Mouse (Mus musculus): Measurements from ENCODE around the gene Ptprg. TPM values are rescaled to one million over a fixed set of nuclear protein-coding genes. Genes with fewer than 3 reads are reported as not detected.

Ptprg gene
- polyA plus RNA-seq, 1 experiment from 2014 or later = 50.1 TPM

GRCm38 (mm10) chr14:11710410-11711122 lies 157.2 kb downstream of the Ptprg start:
- Histone ChIP-seq H3K27ac (replicated peaks; ENCODE audit: low read depth, low read length) (no peak overlapping the region), H3K9me3 (ENCODE audit: control insufficient read depth, low read length) (0 out of 2 replicates have a peak, but pooled peaks cover 2% of the 10 kb centered on the region), H3K4me1 (ENCODE audit: control insufficient read depth, insufficient read depth, low read length) (peaks cover 6% of the 10 kb centered on the region; the same call in 1 of the 2 replicates), H3K9ac (replicated peaks; ENCODE audit: low read length) (no peak overlapping the region), H3K4me2 (ENCODE audit: low read length) (no peak overlapping the region), H3K36me3 (ENCODE audit: control insufficient read depth, insufficient read depth, low read length) (no peaks in the 10 kb centered on the region), H3K27me3 (ENCODE audit: control insufficient read depth, insufficient read depth, low read length) (no peaks in the 10 kb centered on the region), H3K4me3 (replicated peaks; ENCODE audit: low read depth, low read length) (no peak overlapping the region)
- WGBS = 92% methylated on average over 9 of the region's 9 CpGs
- ATAC-seq (ENCODE audit: low FRiP score, low TSS enrichment) (no peak), DNase-seq (no peak)

- Histone ChIP-seq H3K36me3 (ENCODE audit: control insufficient read depth, insufficient read depth, low read length) (no peaks in the 10 kb centered on the region), H3K27ac (replicated peaks; ENCODE audit: low read depth, low read length) (no peak overlapping the region), H3K4me1 (ENCODE audit: control insufficient read depth, insufficient read depth, low read length) (peaks cover 16% of the 10 kb centered on the region), H3K4me3 (replicated peaks; ENCODE audit: low read depth, low read length) (no peak overlapping the region), H3K4me2 (ENCODE audit: low read length) (no peak overlapping the region), H3K9me3 (ENCODE audit: control insufficient read depth, low read length) (0 out of 2 replicates have a peak, but pooled peaks cover 2% of the 10 kb centered on the region), H3K9ac (replicated peaks; ENCODE audit: low read length) (no peak overlapping the region), H3K27me3 (ENCODE audit: control insufficient read depth, insufficient read depth, low read length) (no peaks in the 10 kb centered on the region)
- 96% methylated on average over 6 of the region's 6 CpGs for WGBS
- no peak for ATAC-seq (ENCODE audit: low FRiP score, low TSS enrichment)
- DNase-seq = no peak
These were observed 158.8 kb downstream of the Ptprg start for GRCm38 (mm10) chr14:11712146-11712545.

- ATAC-seq (ENCODE audit: low FRiP score, low TSS enrichment) = no peak
- 10% methylated on average over 3 of the region's 3 CpGs for WGBS
These were observed 162.9 kb downstream of the Ptprg start for GRCm38 (mm10) chr14:11716230-11716629.

GRCm38 (mm10) chr14:11718201-11718600 lies 164.9 kb downstream of the Ptprg start:
- Histone ChIP-seq H3K36me3 (ENCODE audit: control insufficient read depth, insufficient read depth, low read length) (no peaks in the 10 kb centered on the region), H3K9ac (replicated peaks; ENCODE audit: low read length) (no peak overlapping the region), H3K4me1 (ENCODE audit: control insufficient read depth, insufficient read depth, low read length) (peaks cover 26% of the 10 kb centered on the region), H3K27ac (replicated peaks; ENCODE audit: low read depth, low read length) (no peak overlapping the region), H3K27me3 (ENCODE audit: control insufficient read depth, insufficient read depth, low read length) (no peaks in the 10 kb centered on the region), H3K4me3 (replicated peaks; ENCODE audit: low read depth, low read length) (no peak overlapping the region), H3K9me3 (ENCODE audit: control insufficient read depth, low read length) (no peaks in the 10 kb centered on the region), H3K4me2 (ENCODE audit: low read length) (no peak overlapping the region)
- no peak for DNase-seq
- 82% methylated on average over 4 of the region's 4 CpGs for WGBS
- ATAC-seq (ENCODE audit: low FRiP score, low TSS enrichment) = no peak

More at GRCm38 (mm10) chr14:11716230-11716629, 162.9 kb downstream of the Ptprg start:
- Histone ChIP-seq H3K4me1 (ENCODE audit: control insufficient read depth, insufficient read depth, low read length) (peaks cover 26% of the 10 kb centered on the region), H3K4me3 (replicated peaks; ENCODE audit: low read depth, low read length) (no peak overlapping the region), H3K27ac (replicated peaks; ENCODE audit: low read depth, low read length) (no peak overlapping the region), H3K9me3 (ENCODE audit: control insufficient read depth, low read length) (no peaks in the 10 kb centered on the region), H3K4me2 (ENCODE audit: low read length) (no peak overlapping the region), H3K27me3 (ENCODE audit: control insufficient read depth, insufficient read depth, low read length) (no peaks in the 10 kb centered on the region), H3K36me3 (ENCODE audit: control insufficient read depth, insufficient read depth, low read length) (no peaks in the 10 kb centered on the region), H3K9ac (replicated peaks; ENCODE audit: low read length) (no peak overlapping the region)
- DNase-seq = peak; percentile 51

GRCm38 (mm10) chr14:11719259-11719658 lies 165.9 kb downstream of the Ptprg start:
- ATAC-seq (ENCODE audit: low FRiP score, low TSS enrichment) (no peak), DNase-seq (peak; percentile 31)
- H3K9ac ChIP-seq (replicated peaks; ENCODE audit: low read length) = no peak overlapping the region
- no peak overlapping the region for H3K4me2 ChIP-seq (ENCODE audit: low read length)
- no peaks in the 10 kb centered on the region for H3K27me3 ChIP-seq (ENCODE audit: control insufficient read depth, insufficient read depth, low read length)
- no peaks in the 10 kb centered on the region for H3K36me3 ChIP-seq (ENCODE audit: control insufficient read depth, insufficient read depth, low read length)
- H3K27ac ChIP-seq (replicated peaks; ENCODE audit: low read depth, low read length) = no peak overlapping the region
- no peak overlapping the region for H3K4me3 ChIP-seq (replicated peaks; ENCODE audit: low read depth, low read length)
- 5% methylated on average over 7 of the region's 7 CpGs for WGBS
- H3K4me1 ChIP-seq (ENCODE audit: control insufficient read depth, insufficient read depth, low read length) = peaks cover 26% of the 10 kb centered on the region
- H3K9me3 ChIP-seq (ENCODE audit: control insufficient read depth, low read length) = no peaks in the 10 kb centered on the region

GRCm38 (mm10) chr14:11722101-11722500 lies 168.8 kb downstream of the Ptprg start:
- ATAC-seq (ENCODE audit: low FRiP score, low TSS enrichment) = no peak
- Histone ChIP-seq H3K4me3 (replicated peaks; ENCODE audit: low read depth, low read length) (no peak overlapping the region), H3K4me1 (ENCODE audit: control insufficient read depth, insufficient read depth, low read length) (peaks cover 15% of the 10 kb centered on the region), H3K27me3 (ENCODE audit: control insufficient read depth, insufficient read depth, low read length) (no peaks in the 10 kb centered on the region), H3K4me2 (ENCODE audit: low read length) (no peak overlapping the region), H3K9ac (replicated peaks; ENCODE audit: low read length) (no peak overlapping the region), H3K36me3 (ENCODE audit: control insufficient read depth, insufficient read depth, low read length) (no peaks in the 10 kb centered on the region), H3K9me3 (ENCODE audit: control insufficient read depth, low read length) (no peaks in the 10 kb centered on the region), H3K27ac (replicated peaks; ENCODE audit: low read depth, low read length) (no peak overlapping the region; the same call in 1 of the 2 replicates)
- DNase-seq = no peak
- WGBS = 30% methylated on average over 5 of the region's 5 CpGs

- 89% methylated on average over 7 of the region's 7 CpGs for WGBS
- no peaks in the 10 kb centered on the region for H3K27me3 ChIP-seq (ENCODE audit: control insufficient read depth, insufficient read depth, low read length)
- ATAC-seq (ENCODE audit: low FRiP score, low TSS enrichment) (no peak), DNase-seq (no peak)
- no peak overlapping the region for H3K4me3 ChIP-seq (replicated peaks; ENCODE audit: low read depth, low read length)
- H3K36me3 ChIP-seq (ENCODE audit: control insufficient read depth, insufficient read depth, low read length) = no peaks in the 10 kb centered on the region
- H3K9me3 ChIP-seq (ENCODE audit: control insufficient read depth, low read length) = no peaks in the 10 kb centered on the region
- no peak overlapping the region for H3K27ac ChIP-seq (replicated peaks; ENCODE audit: low read depth, low read length)
- H3K4me1 ChIP-seq (ENCODE audit: control insufficient read depth, insufficient read depth, low read length) = peaks cover 11% of the 10 kb centered on the region
- H3K9ac ChIP-seq (replicated peaks; ENCODE audit: low read length) = no peak overlapping the region
- H3K4me2 ChIP-seq (ENCODE audit: low read length) = no peak overlapping the region
These were observed 170.5 kb downstream of the Ptprg start for GRCm38 (mm10) chr14:11723876-11724275.

GRCm38 (mm10) chr14:11731223-11731920 lies 178.0 kb downstream of the Ptprg start:
- WGBS = 85% methylated on average over 7 of the region's 7 CpGs
- peaks cover 3% of the 10 kb centered on the region; the same call in 1 of the 2 replicates for H3K4me1 ChIP-seq (ENCODE audit: control insufficient read depth, insufficient read depth, low read length)
- DNase-seq = no peak
- H3K27me3 ChIP-seq (ENCODE audit: control insufficient read depth, insufficient read depth, low read length) = no peaks in the 10 kb centered on the region
- no peaks in the 10 kb centered on the region for H3K9me3 ChIP-seq (ENCODE audit: control insufficient read depth, low read length)
- no peaks in the 10 kb centered on the region for H3K36me3 ChIP-seq (ENCODE audit: control insufficient read depth, insufficient read depth, low read length)
- no peak overlapping the region for H3K9ac ChIP-seq (replicated peaks; ENCODE audit: low read length)
- H3K4me2 ChIP-seq (ENCODE audit: low read length) = no peak overlapping the region
- H3K4me3 ChIP-seq (replicated peaks; ENCODE audit: low read depth, low read length) = no peak overlapping the region
- no peak overlapping the region for H3K27ac ChIP-seq (replicated peaks; ENCODE audit: low read depth, low read length)
- no peak for ATAC-seq (ENCODE audit: low FRiP score, low TSS enrichment)

GRCm38 (mm10) chr14:11732376-11732775 lies 179.0 kb downstream of the Ptprg start:
- Histone ChIP-seq H3K27me3 (ENCODE audit: control insufficient read depth, insufficient read depth, low read length) (no peaks in the 10 kb centered on the region), H3K9me3 (ENCODE audit: control insufficient read depth, low read length) (no peaks in the 10 kb centered on the region), H3K4me3 (replicated peaks; ENCODE audit: low read depth, low read length) (no peak overlapping the region), H3K9ac (replicated peaks; ENCODE audit: low read length) (no peak overlapping the region), H3K4me1 (ENCODE audit: control insufficient read depth, insufficient read depth, low read length) (peaks cover 5% of the 10 kb centered on the region; the same call in 1 of the 2 replicates), H3K27ac (replicated peaks; ENCODE audit: low read depth, low read length) (no peak overlapping the region), H3K36me3 (ENCODE audit: control insufficient read depth, insufficient read depth, low read length) (no peaks in the 10 kb centered on the region), H3K4me2 (ENCODE audit: low read length) (no peak overlapping the region)
- ATAC-seq (ENCODE audit: low FRiP score, low TSS enrichment) (no peak), DNase-seq (no peak)

Measured in midbrain, embryonic 14.5 days (tissue).